Mouse (Mus musculus): ENCODE data around the gene Olfr71. TPM values are rescaled to one million over a fixed set of nuclear protein-coding genes. Genes with fewer than 3 reads are reported as not detected.

Gene Olfr71
- total and polyA plus RNA-seq, 2 experiments from 2014 or later: not detected

DNA sequence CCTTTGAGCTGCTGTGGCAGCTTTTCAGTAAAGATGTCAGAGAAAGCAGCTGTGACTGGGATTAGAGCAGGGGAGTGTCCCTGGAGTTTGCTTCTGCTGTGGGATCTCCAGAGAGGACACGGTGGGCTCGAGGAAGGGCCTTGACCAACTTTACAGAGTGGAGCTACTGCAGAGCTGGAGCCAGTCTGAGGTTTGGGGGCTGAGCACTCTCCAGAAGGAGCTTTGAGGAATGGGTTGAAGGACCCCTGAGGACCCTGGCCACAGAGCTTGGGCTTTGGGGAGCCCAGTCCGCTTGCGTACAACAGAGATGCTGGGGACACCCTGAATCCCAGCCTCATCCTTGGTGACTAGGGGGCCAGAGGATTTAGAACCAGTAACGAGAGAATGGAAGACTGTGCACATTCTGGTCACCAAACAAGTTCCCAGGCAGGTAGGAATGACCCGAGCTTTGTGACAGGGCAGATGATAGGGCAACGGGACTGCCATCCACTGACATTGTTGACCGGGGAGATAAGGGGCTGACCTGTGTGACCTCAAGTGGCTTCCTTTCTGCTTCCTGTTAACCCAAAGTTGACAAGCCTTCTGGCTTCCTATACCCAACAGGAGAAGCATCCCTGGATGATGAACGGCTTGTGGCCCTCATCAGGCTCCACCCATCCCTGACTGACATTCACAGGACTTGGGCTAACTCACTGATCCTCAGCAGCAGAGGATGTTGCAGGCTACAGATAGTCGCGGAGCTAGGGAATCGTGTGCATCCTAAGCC is 16.4 kb upstream of the Olfr71 start:
- Histone ChIP-seq H3K27me3 (ENCODE audit: control insufficient read depth, insufficient read depth, low read length) (no peaks in the 10 kb centered on the region), H3K4me2 (ENCODE audit: low read depth, low read length) (no peak overlapping the region), H3K27ac (ENCODE audit: low read depth) (peak overlapping the region; percentile 97), H3K4me3 (ENCODE audit: low read depth, low read length) (no peak overlapping the region), H3K36me3 (replicated peaks; ENCODE audit: control insufficient read depth, insufficient read depth, low read length) (no peaks in the 10 kb centered on the region), H3K4me1 (ENCODE audit: control insufficient read depth, insufficient read depth) (peaks cover 46% of the 10 kb centered on the region), H3K9ac (replicated peaks; ENCODE audit: low read depth, low read length) (0 out of 2 replicates have a peak overlapping the region, but pooled peaks have one; percentile 16), H3K9me3 (replicated peaks; ENCODE audit: control insufficient read depth, low read length) (no peaks in the 10 kb centered on the region)
- TF ChIP-seq CTCF (IDR thresholded peaks at IDR 0.05; ENCODE audit: low read depth): no peak
- TF ChIP-seq EP300 (IDR thresholded peaks at IDR 0.05; ENCODE audit: low read depth): no peak
- ATAC-seq (ENCODE audit: insufficient read depth, low read depth) (no peak), DNase-seq (ENCODE audit: low spot score) (no peak)
- WGBS: 49% methylated on average over 12 of the region's 12 CpGs

DNA sequence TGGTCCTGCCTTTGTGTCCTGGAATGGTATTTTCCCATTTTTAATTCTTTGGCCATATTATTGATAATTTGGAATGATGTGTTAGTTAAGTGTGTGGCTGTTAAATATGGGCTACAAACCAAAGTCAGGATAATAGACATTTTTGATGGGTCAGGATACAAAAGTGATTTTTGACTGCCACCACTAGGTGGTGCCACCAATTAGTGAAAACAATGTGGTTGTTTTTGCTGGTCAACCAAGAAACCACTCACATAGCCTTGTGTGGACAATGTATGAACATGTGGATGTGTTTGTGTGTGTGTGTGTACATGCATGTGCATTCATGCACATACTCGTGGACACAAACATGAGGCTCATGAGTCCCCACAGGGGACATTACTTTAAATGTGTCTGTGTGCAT is 14.7 kb upstream of the Olfr71 start:
- TF ChIP-seq EP300 (IDR thresholded peaks at IDR 0.05; ENCODE audit: low read depth): no peak
- TF ChIP-seq CTCF (IDR thresholded peaks at IDR 0.05; ENCODE audit: low read depth): peak; percentile 83

DNA sequence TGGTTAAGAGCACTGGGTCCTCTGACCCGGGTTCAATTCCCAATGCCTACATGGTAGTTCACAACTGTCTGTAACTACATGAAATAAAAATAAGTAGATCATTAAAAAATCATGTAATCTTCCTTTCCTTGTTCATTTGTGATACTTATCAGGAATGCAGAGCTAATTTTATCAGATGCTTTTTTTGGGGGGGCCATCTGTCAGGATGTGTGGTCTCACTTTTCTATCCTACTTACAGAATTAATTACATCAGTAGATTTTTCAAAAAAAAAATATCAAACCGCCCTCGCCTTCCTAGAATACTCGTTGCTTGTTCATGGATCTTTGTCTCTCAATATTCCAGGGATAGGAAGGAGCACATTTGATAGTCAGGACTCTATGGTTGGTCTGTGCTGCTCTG is 12.1 kb upstream of the Olfr71 start:
- H3K36me3 ChIP-seq (replicated peaks; ENCODE audit: control insufficient read depth, insufficient read depth, low read length): no peaks in the 10 kb centered on the region
- no peak overlapping the region for H3K27ac ChIP-seq (ENCODE audit: low read depth)
- H3K9ac ChIP-seq (replicated peaks; ENCODE audit: low read depth, low read length): no peak overlapping the region
- 85% methylated on average over 4 of the region's 4 CpGs for WGBS
- no peak for TF ChIP-seq EP300 (IDR thresholded peaks at IDR 0.05; ENCODE audit: low read depth)
- TF ChIP-seq CTCF (IDR thresholded peaks at IDR 0.05; ENCODE audit: low read depth): no peak
- ATAC-seq (ENCODE audit: insufficient read depth, low read depth) (no peak), DNase-seq (ENCODE audit: low spot score) (no peak)
- no peak overlapping the region for H3K4me3 ChIP-seq (ENCODE audit: low read depth, low read length)
- no peak overlapping the region for H3K4me2 ChIP-seq (ENCODE audit: low read depth, low read length)
- H3K4me1 ChIP-seq (ENCODE audit: control insufficient read depth, insufficient read depth): peaks cover 8% of the 10 kb centered on the region; the same call in 1 of the 2 replicates
- H3K9me3 ChIP-seq (replicated peaks; ENCODE audit: control insufficient read depth, low read length): no peaks in the 10 kb centered on the region
- H3K27me3 ChIP-seq (ENCODE audit: control insufficient read depth, insufficient read depth, low read length): no peaks in the 10 kb centered on the region

More for the DNA sequence above, 14.7 kb upstream of the Olfr71 start:
- WGBS: 22% methylated on average over 1 of the region's 1 CpGs
- Histone ChIP-seq H3K27ac (ENCODE audit: low read depth) (no peak overlapping the region), H3K4me1 (ENCODE audit: control insufficient read depth, insufficient read depth) (peaks cover 34% of the 10 kb centered on the region), H3K9ac (replicated peaks; ENCODE audit: low read depth, low read length) (no peak overlapping the region), H3K4me2 (ENCODE audit: low read depth, low read length) (no peak overlapping the region), H3K9me3 (replicated peaks; ENCODE audit: control insufficient read depth, low read length) (no peaks in the 10 kb centered on the region), H3K36me3 (replicated peaks; ENCODE audit: control insufficient read depth, insufficient read depth, low read length) (no peaks in the 10 kb centered on the region), H3K4me3 (ENCODE audit: low read depth, low read length) (no peak overlapping the region), H3K27me3 (ENCODE audit: control insufficient read depth, insufficient read depth, low read length) (no peaks in the 10 kb centered on the region)
- DNase-seq (ENCODE audit: low spot score) (peak; percentile 65), ATAC-seq (ENCODE audit: insufficient read depth, low read depth) (no peak)

DNA sequence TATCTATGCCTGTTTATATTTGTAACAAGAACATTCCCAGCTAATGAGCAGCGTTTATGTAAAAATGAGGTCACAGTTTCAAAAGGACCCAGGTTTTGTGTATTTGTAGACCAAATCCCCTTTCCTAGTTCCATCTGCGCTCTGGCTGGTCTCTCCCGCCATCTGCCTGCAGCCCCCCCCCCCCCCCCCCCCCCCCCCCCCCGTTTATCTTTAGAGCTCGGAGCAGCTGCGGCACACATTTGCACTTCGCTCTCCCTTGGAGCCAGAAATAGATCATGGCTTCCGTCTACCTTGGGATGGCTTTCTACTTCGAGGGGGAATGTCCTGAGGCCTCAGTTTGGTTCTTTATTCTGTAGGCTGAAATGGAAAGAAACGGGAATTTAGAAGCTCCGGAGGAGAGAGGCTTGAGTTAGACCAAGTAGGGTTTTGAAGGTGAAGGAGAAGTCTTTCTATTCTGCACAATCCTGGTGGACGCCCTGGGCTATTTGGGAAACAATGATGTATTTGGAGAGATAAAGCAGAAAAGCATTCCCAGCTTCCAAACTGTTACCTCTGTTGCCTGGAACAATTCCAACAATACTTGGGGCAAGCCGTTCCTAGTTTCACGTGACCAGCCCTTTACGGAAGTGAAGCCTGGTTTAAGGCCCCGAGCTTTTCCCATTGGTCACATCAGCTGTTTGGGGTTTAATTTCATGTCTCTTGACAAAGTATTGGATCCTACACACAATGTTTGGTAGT is 10.6 kb upstream of the Olfr71 start:
- Histone ChIP-seq H3K9me3 (replicated peaks; ENCODE audit: control insufficient read depth, low read length) (no peaks in the 10 kb centered on the region), H3K27ac (ENCODE audit: low read depth) (peak overlapping the region; percentile 78), H3K36me3 (replicated peaks; ENCODE audit: control insufficient read depth, insufficient read depth, low read length) (no peaks in the 10 kb centered on the region), H3K9ac (replicated peaks; ENCODE audit: low read depth, low read length) (no peak overlapping the region), H3K4me2 (ENCODE audit: low read depth, low read length) (no peak overlapping the region; the same call in 1 of the 2 replicates), H3K27me3 (ENCODE audit: control insufficient read depth, insufficient read depth, low read length) (no peaks in the 10 kb centered on the region), H3K4me1 (ENCODE audit: control insufficient read depth, insufficient read depth) (no peaks in the 10 kb centered on the region), H3K4me3 (ENCODE audit: low read depth, low read length) (no peak overlapping the region)
- TF ChIP-seq CTCF (IDR thresholded peaks at IDR 0.05; ENCODE audit: low read depth) (no peak), EP300 (IDR thresholded peaks at IDR 0.05; ENCODE audit: low read depth) (no peak)
- ATAC-seq (ENCODE audit: insufficient read depth, low read depth) (peak; percentile 52; the same call in 1 of the 2 replicates), DNase-seq (ENCODE audit: low spot score) (no peak)
- 32% methylated on average over 14 of the region's 16 CpGs for WGBS

DNA sequence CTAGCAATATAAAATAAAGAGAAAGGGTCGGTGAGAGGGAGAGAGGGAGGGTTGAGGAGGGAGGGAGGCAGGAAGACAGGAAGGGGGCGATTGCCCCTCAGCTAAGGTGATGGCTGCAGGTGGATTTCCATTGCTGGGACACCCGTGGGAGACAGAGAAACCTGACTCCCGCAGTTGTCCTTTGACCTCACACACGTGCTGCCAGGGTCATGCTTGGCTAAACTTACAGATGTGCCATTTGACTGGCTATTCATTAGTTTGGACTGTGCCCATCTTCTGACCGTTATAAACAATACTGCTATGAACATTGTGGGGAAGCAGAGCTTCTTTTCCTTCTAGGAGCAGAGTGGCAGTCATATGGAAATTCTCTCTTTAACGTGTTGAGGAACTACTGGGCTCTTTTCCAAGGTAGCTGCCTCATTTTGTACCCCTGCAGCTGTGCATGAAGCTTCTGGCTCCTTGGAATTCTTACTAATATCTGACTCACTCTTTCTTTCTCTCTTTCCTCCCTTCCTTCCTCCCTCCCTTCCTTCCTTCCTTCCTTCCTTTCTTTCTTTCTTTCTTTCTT is 3.7 kb upstream of the Olfr71 start:
- H3K4me1 ChIP-seq (ENCODE audit: control insufficient read depth, insufficient read depth): peaks cover 7% of the 10 kb centered on the region; the same call in 1 of the 2 replicates
- no peak overlapping the region for H3K9ac ChIP-seq (replicated peaks; ENCODE audit: low read depth, low read length)
- 54% methylated on average over 7 of the region's 7 CpGs for WGBS
- DNase-seq (ENCODE audit: low spot score) (no peak), ATAC-seq (ENCODE audit: insufficient read depth, low read depth) (no peak)
- H3K4me3 ChIP-seq (ENCODE audit: low read depth, low read length): no peak overlapping the region
- 0 out of 2 replicates have a peak, but pooled peaks cover 3% of the 10 kb centered on the region for H3K27me3 ChIP-seq (ENCODE audit: control insufficient read depth, insufficient read depth, low read length)
- no peaks in the 10 kb centered on the region for H3K9me3 ChIP-seq (replicated peaks; ENCODE audit: control insufficient read depth, low read length)
- no peaks in the 10 kb centered on the region for H3K36me3 ChIP-seq (replicated peaks; ENCODE audit: control insufficient read depth, insufficient read depth, low read length)
- H3K4me2 ChIP-seq (ENCODE audit: low read depth, low read length): no peak overlapping the region
- H3K27ac ChIP-seq (ENCODE audit: low read depth): no peak overlapping the region
- TF ChIP-seq CTCF (IDR thresholded peaks at IDR 0.05; ENCODE audit: low read depth): no peak
- TF ChIP-seq EP300 (IDR thresholded peaks at IDR 0.05; ENCODE audit: low read depth): no peak

All from heart, postnatal 0 days (tissue).